Mouse (Mus musculus) thymus, postnatal 4 days (tissue): ENCODE measurements around the gene Prkcb.

Source experiments
- DNase-seq: peaks from one replicate; pipeline ENCODE4 v3.0.0; 2021

The Prkcb gene

GRCm38 (mm10) chr7:122372349-122372748, 83.8 kb downstream of the Prkcb start:
- DNase-seq: no peak

DNA sequence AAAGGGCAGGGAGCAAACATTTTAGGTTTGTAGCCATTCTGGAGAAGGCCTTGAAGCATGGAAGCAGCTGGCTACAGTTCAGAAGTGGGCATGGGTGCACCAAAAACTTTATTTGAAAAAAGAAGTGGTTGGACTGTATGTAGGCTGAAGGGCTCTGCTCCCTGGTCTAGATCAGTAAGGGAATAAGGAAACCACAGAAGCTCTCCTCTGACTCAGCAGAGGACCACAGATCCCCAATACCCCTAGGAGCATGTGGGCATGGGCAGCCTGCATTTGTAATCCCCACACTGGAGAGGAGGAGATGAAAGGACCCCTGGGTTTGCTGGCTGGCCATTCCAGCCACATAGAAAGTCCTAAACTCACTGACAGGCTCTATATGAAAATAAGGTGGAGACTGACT, 88.3 kb downstream of the Prkcb start:
- DNase-seq: no peak

DNA sequence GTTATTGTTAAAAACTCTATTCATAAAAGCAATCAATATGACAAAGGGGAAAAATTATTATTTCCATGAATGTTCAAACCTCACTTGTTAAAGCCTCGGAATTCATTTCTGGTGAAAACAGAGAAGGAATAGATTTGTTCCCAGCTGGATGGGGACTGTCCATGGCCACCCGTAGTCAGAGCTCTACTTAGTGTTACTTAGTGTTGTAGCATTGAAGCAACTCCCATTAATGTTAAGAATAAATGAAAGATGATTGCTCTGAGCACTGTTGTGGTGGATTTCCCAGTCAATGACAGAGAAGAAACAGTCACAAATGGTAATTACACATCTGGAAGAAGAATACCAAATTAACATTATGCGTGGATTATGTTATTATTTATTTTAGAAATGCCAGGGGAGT, 89.4 kb downstream of the Prkcb start:
- DNase-seq: no peak

- no peak for DNase-seq
These were observed 89.9 kb downstream of the Prkcb start for GRCm38 (mm10) chr7:122378473-122378872.

DNA sequence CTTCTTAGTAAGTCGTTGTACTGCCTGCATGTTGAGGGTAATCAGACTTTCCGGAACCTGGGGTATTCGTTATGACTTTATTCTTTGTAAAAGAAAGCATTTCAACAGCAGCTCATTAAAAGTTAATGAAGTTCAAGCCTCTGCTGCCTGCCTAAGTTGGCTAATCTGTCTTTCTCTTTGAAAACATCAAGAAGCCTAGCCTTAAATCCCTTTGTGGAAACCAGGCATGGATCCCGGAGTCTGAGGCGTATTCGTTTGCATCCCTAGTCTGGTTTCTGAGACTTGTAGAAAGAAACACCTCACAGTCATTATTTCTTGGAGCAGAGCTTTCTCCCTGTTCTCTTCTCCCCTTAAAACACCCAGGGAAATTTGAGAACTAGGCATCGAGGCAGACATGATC, 90.7 kb downstream of the Prkcb start:
- no peak for DNase-seq

DNA sequence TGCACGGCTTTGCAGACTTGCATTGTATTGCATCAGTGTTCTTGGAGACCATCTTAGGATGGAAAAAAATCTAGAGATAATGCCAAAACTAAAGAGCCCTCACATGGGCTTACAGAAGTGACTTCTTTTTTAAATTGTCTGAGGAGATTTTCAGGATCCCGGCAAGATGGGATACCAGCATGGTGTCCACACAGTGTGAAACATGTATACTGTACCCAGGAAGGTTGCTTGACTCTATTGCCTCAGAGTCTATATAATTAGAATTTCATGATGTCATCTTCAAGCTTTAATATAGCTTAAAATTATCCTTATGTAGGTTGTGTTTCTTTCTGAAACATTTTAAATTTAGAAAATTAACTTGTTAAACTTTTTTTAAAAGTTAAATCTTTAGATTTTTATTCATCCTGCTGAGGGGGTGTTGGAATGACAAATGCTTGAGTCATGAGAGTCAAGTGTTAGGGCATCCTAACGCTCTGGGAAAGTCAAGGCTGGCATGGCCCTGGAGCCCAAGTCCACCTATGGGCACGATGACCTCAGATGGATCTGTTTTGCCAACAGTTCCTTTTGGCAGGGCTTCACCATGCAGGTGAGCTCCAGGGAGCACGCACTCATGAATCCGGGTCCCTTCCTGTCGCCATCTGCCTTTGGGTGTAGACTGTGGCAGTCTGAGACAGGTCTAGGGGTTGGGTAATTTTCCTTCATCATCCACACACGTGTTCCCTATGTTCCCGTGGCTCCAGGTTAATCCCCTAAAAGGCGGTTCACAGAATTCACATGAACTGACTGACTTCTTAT, 92.0 kb downstream of the Prkcb start:
- no peak for DNase-seq

- peak; percentile 61 for DNase-seq
These were observed 93.0 kb downstream of the Prkcb start for GRCm38 (mm10) chr7:122381560-122381959.

GRCm38 (mm10) chr7:122383260-122383659, 94.7 kb downstream of the Prkcb start:
- DNase-seq: no peak

DNA sequence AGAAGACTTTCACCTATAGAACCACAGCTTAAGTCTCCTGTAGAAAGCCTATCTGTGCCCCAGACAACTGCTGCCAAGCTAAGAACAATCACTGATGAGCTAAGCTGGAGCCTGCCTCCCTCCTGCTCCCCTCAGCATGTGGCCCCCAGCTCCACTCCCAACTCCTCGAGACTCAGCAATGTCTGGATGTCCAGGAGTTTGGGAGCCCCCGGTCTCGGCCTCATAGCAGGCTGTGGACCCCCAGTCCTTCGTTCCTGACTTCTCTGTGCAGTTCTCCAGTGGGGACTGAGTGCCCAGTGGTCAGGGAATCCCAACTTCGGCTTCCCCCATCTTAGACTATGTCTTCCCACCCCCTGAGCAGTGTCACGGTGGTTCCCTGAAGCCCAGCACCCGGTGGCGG, 96.3 kb downstream of the Prkcb start:
- no peak for DNase-seq

GRCm38 (mm10) chr7:122386567-122386966, 98.0 kb downstream of the Prkcb start:
- no peak for DNase-seq

- peak; percentile 69 for DNase-seq
These were observed 99.3 kb downstream of the Prkcb start for GRCm38 (mm10) chr7:122387896-122388295.

DNA sequence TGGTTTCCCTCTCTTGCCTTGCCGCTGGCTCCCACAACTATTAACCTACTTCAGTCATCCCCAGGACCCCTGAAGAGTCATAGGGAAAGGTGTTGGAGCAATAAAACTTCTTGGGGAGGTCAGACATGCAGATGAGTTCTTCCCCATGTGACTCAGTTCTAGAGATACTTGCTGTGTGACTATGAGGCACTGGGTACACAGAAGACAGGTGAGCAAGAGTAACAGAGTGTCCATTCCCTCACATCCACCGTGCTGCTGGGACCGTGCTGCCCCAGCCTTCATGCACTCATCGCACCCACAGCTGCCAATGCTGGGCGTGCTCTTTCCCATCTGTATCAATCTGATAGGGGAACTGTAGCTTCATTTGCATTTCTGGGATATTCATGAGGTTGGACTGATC, 100.3 kb downstream of the Prkcb start:
- no peak for DNase-seq

DNA sequence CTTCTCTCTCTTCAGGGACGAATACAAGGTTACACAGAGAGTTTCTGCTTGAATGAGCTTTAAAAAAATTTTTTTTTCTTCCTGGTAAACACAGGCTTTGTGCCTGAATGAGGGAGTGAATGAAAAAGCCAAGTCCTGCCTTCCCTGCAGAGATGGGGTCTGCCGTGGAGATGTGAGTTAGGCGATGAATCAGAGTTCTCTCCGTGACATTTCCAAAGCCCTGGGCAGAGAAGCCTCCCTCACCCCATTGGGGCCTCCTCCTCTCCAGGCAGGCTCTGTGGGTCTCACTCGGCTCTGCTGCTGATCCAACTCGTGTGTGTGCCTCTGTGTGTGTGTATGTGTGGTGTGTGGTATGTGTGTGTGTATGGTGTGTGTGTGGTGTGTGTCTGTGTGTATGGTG, 101.1 kb downstream of the Prkcb start:
- DNase-seq: peak; percentile 45

GRCm38 (mm10) chr7:122390200-122390599, 101.6 kb downstream of the Prkcb start:
- peak; percentile 60 for DNase-seq

GRCm38 (mm10) chr7:122390683-122391082, 102.1 kb downstream of the Prkcb start:
- DNase-seq: peak; percentile 34

DNA sequence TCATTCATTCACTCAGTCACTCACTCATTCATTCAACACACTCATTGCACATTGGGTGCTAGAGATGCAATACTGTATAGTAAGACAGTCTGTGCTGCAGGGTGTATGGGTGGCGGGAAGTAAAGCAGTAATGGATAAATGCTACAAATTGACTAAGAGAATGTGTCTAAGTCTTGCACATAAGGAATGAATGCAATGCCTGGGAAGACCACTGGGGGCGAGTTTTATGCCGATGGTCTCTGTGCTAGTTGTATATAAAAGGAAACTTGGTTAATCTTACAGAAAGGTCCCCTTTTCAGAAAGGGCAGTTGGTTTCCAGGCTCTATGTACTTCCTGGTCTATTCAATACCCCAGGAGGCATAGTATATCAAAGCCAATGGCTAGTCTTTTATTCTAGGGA, 102.8 kb downstream of the Prkcb start:
- peak; percentile 79 for DNase-seq

DNA sequence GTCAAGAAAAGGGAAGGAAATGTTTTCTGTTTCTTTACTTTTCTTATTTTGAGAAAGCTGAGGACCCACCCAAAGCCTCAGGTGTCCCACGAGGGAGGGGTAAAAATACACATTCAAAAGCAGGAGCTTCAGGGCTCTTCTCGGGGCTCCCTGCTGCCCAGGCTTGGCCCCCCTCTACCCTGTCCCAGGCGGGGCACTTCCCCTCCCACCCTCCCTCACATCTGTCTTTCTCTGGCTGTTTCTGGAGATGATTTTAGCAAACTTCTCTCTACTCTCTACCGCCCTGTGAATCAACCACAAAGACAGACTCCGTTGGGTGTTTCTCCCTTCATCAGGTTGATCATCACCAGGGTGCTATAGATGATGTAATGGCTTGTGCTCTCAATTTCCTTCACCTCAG, 105.4 kb downstream of the Prkcb start:
- DNase-seq: peak; percentile 44

GRCm38 (mm10) chr7:122395159-122395975, 106.8 kb downstream of the Prkcb start:
- no peak for DNase-seq

GRCm38 (mm10) chr7:122395976-122396315, 107.4 kb downstream of the Prkcb start:
- DNase-seq: no peak

GRCm38 (mm10) chr7:122397699-122398098, 109.1 kb downstream of the Prkcb start:
- DNase-seq: no peak

DNA sequence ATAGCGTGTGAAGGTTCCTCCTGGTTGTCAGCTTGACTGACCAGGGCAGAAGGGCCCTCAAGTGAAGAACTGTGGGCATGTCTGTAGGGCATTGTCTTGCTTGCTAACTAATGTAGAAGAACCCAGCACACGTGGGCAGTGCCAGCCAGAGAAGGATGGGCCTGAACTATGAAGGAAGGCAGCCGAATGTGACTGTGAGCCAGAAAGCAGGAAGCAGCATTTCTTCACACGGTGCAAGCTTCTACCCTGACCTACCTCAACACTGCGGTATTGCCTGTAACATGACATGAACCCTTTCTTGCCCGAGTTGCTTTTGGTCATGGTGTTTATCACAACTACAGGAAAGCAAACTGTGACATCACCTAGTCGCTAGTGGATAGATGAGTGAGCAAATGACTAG, 113.5 kb downstream of the Prkcb start:
- peak; percentile 44 for DNase-seq

DNA sequence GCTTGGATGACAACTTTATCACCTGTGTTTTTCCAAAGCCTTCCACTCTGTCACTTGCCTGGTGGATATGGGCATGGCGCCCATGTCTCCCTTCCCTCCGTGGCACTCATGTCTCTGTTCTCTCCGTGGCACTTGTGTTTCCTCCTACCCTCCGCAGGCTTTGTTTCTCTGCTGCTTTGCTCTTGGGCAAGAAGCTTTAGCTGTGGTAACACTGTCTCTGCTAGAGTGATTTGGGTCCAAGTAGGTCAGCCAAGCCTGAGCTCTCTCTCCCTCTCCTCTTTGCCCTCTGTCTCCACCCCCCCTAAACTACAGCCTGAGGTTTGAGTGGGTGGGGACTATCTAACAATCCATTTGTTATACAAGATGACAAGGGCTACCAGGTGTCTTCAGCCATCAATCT, 114.8 kb downstream of the Prkcb start:
- DNase-seq: no peak

GRCm38 (mm10) chr7:122404571-122405393, 116.2 kb downstream of the Prkcb start:
- peak; percentile 57 for DNase-seq
